Mouse (Mus musculus) thymus, adult 18-20 months (tissue): ENCODE results near the gene Vps13a.

Experiments used
- DNase-seq, 2 experiments: peaks; one replicate each; pipeline ENCODE4 v3.0.0; 2022; ENCODE audit warnings: mixed read lengths in 2 of 2

Gene Vps13a

GRCm38 (mm10) chr19:16576790-16577189 lies 203.9 kb downstream of the Vps13a start:
- no peak for DNase-seq
